Mouse (Mus musculus) hematopoietic stem cell, adult 5-6 weeks (primary cell): ENCODE measurements around the gene Lsr. TPM values are rescaled to one million over a fixed set of nuclear protein-coding genes. Genes with fewer than 3 reads are reported as not detected.

Source experiments
- ATAC-seq, 2 experiments: fragments of 125-278 bp in 1 of 2; replicated peaks in 1 of 2; 2 replicates each; pipeline ENCODE4 v1.8.0; 2016 to 2017; ENCODE audit warnings: inconsistent platforms in 2 of 2, mild to moderate bottlenecking in 2 of 2, moderate number of reproducible peaks in 2 of 2, low read depth in 1 of 2, moderate TSS enrichment in 1 of 2; ENCODE audit not compliant: low FRiP score in 2 of 2, poor library complexity in 2 of 2, severe bottlenecking in 2 of 2, insufficient read depth in 1 of 2, low TSS enrichment in 1 of 2
- total RNA-seq: library from RNA; stranded (forward); fragments of 172-1452, 232-1000 nt; gene quantifications from 2 replicates; pipeline ENCODE4 v1.2.3, GENCODE M21; 2017

Gene Lsr
- total RNA-seq, 1 experiment from 2014 or later, result 1.2 TPM

DNA sequence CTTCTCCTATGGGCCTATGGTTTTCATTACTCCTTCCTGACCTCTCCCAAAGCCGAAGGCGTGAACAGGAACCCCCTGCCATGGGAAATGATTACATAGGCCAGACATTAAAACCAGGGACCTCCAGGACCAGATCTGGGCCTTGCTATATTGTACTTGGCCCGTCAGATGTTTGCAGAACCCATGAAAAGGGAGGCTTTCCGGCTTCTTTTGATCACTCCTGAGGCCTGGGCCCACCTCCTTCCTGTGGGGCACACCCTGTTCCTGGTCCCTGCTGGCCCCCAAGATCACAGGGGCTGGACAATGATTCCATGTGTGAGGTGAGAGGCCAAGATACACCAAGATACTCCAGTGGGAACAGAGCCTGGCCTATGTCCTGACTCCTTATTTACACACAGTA, 4.1 kb downstream of the Lsr start:
- ATAC-seq, result no peak

DNA sequence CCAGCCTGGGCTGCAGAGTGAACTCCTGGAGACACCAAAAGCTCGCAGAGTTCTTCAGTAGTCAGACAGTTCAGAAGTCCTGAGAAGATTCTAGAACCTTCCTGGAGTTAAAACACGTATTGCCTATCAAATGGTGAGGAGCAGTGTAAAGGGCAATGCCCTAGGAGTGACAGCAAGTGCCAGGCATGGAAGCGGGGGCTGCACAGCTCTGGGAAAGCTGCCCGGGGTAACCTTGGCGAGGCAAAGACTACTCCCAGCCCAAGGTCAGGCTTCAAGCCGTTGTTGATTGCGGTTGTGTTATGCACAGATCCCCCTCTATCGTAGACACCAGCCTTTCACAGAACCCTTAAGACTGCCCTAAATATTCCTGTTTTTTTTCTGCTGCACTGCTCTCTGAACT, 4.7 kb downstream of the Lsr start:
- ATAC-seq, result no peak

DNA sequence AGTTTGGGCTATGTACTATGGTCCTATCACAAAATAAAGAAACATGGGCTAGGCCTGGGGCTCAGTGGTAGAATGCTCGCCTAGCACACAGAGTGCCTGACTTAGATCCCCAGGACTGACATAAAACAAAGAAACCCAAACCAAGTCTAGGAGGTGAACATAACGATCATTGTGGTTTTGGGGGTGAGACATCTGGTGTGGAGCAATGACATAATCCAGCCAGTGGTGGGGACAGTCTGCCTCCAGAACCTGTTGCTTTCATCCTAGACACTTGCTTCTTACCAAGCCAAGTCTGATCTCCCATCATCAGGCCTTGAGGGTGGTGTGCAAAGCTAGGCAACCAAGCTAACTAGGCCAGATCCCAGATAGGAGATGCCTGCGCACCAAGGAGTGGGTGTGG, 6.6 kb downstream of the Lsr start:
- peak; percentile 29 to 44; a peak in 1 of 4 replicates for ATAC-seq

DNA sequence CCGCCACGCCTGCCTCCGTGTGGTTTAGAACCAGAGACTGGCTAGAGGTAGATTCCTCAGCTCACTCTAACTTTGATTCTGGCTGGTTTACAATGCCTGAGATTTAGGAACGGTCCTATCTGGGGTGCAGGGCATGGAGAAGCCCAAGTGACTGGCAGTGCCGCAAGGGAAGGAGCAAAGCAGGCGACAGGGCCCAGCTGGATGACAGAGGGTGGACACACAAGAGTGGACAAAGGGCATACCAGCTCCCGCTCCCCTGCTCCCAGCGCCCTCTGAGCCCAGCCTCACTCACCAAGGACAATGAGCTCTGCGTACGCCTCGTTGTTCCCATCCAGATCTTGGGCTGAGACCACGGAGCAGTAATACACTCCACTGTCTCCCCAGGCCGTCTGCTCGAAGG, 7.6 kb downstream of the Lsr start:
- ATAC-seq, result no peak

DNA sequence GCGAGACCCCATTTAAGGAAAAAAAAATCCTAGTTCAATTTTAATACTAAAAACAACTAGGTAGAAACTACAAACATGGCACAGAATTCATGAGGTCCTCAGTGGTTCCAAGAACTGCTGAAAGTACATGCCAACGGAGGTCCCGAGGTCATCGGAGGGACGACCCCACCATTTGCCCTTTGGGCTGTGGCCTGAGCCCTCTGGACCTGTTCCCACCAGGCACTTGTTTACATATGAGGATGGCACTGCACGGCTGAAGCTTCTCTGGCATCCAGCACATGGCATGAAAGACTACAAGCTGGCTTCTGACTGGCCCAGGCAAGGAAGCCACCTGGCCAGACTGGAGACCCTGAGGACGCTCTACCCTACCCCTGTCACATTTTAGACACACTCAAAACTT, 8.9 kb downstream of the Lsr start:
- ATAC-seq, result no peak

DNA sequence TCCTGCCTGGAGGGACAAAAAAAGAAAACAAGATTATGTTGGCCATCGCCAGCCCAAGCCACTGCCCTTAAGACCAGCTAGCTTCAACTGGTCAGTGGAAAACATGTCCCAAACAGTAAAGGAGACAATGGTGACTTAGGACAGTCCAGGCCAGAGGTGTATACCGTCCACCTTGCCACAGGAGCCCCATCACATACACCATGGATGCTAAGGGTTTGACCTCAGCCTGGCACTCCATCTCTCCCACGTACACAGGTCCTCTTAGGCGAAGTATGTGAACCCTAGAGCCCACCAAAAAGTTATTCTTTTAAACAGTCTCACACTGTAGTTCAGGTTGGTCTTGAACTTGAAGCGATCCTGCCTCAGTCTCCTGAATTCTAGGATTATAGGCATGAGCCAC, 10.4 kb downstream of the Lsr start:
- no peak for ATAC-seq

DNA sequence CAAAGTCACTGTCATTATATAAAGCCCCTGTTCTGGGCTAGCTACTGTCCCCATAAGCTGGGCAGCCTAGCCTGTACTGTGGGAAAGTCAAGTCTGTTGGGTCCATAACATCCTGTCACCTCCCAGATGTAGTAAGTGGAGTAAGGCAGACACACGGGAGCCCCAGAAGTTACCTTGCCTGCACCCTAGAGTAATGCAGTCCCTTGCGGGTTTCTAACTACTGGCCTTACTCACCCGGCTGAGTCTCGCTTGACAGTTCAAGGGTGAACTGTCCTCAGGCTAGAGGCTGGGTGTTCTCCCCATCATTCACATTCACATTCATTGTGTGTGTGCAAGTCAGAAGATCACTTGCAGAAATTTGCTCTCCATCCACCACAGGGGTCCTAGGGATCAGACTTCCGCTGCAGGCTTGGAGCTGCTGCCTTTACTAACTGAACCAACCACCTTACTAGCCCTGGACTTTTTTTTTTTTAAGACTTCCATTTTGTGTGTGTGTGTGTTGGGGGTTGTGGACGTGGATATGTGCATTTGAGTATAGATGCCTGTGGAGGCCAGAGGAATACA, 13.4 kb downstream of the Lsr start:
- no peak for ATAC-seq

DNA sequence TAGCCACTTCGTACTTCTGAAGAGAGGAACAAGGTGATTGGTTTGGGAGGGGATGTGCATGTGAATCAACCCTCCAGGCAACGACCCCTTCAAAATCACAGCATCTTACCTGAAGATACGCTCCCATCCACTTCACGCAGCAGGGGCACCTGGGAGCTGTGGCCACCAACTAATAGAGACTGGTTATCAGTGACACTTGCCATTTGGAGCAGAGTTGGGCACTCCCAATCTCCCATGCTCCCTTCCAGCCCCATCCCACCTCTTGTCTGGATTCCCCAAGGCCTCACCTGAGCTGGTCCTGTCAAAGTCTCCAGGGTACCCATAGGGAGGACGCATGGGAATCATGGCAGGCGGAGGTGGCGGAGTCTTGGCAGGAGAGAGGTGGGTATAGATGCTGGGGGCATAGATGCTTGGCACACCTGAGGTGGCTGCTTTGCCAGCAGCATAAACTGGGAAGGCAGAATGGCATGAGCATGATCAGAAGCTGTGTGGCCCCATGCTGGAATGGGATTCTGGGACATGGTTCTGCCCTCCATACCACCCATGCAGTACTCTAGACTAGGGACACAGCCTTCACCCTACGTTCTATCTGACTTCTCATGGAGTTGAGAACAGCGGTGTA, 14.3 kb downstream of the Lsr start:
- no peak for ATAC-seq

DNA sequence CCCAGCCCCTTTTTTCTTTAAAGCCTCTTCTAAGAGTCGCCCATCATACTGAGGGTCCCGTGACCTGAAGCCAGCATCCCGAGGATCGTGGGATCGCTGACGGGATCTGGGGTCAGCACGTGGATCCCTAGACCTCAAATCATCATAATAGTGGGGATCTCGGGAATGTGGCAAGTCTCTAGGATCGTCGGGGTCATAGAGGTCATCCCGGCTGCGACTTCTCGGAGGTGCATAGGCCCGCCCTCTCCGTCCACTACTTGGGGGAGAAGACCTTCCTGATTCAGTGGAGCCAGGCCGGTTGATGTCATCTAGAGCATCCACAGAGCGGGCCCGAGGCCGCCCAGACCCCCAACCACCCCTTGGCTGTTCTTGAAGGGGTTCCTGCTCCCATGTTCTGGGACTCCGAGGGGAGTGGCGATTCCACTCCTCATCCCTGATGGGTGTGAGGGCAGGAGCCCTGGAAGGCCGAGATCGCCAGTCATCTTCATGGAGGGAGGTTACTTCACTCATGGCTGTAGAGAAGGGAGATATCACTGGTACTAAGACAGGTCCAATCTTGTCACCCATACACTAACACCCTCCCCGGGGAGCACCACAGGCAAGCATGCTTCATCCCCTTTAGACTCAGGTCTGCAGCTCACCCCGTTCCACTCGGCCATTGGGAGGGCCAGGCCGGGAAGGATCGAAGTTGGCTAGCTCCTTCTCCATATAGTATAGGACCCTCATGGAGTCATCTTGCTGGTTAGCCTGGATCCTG, 15.0 kb downstream of the Lsr start:
- ATAC-seq, result no peak

DNA sequence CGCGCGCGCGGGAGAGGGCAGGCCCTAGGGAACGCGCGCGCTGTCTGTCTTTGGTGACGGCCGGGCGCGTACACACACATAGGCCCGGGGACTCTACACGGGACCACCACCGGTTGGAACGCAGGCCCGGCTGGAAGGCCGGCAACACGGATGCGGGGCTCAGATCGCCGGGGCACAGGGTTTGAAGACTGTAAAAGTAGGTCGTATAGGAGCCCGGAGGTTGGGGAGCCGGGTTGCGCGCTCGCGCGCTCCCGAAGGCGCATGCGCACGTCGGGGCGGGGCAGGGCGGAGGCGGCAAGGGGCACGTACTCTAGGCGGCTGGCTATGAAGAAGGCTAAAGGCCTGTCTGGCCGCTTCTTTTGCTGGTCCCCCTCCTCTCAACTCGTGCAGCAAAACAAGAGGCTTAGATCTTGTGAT, 15.9 kb downstream of the Lsr start:
- peak; percentile 30 to 54 for ATAC-seq

DNA sequence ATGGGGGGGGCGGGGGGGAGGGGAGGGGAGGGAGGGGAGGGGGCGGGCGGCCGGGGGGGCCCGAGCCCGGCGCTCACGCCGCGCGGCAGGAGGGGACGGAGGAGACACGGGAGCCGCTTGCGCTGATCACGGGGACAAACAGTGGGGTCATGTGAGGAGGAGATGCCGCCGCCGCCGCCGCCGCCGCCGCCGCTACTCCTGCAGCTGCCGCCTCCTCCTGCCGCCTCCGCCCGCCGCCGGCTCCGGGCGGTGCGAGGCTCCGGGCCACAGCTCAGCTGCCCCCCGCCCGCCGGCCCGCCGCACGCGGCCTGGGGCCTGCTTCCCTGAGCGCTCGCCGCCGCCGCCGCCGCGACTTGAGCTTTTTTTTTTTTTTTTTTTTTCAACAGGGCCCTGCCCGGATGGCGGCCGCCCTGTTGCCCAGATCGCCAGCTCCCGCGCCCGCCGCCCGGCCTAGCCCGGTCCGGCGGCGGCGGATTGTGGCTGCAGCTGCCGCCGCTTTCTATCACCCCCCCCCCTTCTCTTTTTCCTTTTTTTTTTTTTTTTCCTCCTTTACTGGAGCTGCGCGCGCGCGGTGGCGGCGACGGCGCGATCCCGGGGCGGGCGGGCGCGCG, 16.4 kb downstream of the Lsr start, which contains the start of gene Usf2:
Gene Usf2 (minus strand): TSS at position 48 of the 611 bp plus-strand sequence.
- ATAC-seq, result peak; percentile 47 to 64; a peak in 3 of 4 replicates

DNA sequence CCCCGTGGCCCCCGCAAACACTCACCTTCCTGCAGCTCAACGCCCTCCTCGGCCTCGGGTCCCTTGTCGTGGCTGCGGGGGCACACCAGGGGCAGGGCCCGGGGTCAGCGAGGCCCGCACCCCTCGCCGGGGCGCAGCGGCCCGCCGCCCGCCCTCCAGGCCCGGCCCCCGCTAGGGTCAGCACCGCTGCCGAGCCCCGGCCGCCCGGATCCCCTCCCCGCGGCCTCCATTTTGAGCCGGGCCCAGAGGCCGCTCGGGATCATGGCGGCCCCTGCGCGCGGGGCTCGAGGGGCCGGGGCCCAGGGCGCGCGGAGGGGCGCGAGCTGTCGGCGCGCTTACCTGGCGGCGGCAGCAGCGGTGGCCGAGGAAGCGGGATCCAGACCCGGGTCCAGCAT, 16.9 kb downstream of the Lsr start:
- ATAC-seq, result no peak

DNA sequence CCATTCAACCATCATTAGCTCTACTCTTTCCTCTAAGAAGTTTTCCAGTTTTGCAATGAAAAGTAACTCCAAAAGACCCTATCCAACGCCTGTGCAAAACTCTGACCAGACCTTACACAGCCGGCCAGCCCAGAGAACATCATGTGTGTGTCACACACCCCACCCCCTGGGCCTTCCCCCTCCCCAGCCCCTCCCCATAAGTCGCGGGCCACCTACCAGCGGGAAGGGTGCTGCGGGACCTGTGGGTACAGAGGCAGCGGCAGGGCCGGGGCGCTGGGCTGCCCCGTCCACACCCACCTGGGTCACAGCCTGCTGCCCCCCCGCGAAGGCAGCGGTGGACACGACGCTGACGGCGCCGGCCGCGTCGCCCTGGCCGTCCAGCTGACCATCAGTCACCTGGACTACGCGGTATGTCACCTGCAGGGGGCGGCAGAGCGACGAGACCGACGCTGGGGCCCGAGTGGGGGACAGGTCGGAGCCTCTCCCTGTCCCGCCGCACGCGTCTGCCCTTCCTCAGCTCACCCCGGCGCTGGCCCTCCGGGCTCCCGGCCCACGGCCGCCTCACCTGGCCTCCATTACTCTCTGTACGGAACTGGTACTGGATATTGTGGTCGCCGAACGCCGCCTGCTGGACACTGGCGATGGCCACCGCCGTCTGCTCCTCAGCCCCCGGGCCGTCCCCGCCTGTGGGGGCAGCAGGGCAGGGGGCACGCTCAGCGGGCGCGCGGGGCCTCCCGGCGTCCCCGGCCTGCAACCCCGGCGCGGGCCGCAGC, 17.5 kb downstream of the Lsr start:
- peak; percentile 63 to 66 for ATAC-seq

DNA sequence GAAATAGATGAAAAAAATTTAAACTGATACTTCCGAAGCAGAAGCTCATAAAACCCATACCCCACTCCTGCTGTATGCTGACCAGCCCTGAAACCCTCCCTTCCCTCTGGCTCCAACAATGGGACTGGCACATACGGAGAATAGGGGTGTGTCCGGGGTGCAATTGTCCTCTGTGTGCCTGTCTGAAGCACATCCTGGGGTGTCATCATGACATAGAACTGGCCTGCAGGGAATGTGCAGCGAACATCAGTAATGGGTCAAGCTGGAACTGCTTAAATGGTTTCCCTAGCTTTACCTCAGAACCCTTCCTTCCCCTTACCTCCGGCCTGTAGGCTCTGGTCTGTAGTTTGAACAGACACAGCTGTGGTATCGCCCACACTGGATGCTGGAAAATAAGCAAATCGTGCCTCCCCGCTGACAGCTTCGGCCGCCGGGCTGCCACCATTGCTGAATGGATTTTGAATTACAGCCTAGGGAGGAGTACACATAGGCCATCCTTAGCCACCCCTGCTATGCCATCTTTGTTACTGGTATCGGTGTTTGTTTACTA, 18.2 kb downstream of the Lsr start:
- ATAC-seq, result no peak

DNA sequence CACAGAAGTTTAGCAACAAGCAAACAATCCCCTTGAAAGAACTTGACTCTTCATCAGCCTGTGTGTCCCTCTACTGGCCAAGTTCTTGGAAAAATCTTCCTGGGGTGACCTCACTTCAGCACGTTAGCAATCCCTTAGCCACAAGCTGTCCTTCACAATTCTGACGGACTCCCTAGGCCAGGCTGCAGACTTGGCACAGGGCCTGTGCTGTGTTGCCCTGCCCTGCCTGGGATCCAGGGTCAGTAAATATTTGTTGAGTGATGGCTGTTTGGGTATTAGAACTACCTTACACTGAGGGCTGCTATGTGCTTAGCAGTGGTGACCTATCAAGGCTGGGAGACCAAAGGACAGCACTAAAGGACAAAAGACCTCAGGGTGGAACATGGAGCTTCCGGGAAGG, 19.2 kb downstream of the Lsr start:
- no peak for ATAC-seq

DNA sequence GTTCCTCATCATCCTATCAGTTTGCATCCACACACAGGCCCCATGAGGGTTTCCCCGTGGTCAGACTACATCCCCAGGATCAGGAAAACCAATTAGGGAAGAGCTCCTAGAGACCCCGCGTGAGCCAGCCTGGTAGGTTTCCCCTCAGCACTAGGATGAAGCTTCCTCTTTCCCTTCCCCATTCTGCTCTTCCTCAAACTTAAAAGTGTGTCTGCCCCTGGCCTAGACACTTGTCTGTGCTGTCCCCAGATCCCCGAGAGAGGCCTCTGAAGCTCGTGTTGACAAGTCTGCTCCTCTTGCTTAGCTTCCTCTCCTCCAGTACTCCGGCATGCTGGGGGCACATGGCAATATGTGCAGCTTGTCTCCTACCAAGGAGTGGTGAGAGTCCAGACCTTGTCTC, 19.8 kb downstream of the Lsr start:
- no peak; a peak in 1 of 4 replicates for ATAC-seq

DNA sequence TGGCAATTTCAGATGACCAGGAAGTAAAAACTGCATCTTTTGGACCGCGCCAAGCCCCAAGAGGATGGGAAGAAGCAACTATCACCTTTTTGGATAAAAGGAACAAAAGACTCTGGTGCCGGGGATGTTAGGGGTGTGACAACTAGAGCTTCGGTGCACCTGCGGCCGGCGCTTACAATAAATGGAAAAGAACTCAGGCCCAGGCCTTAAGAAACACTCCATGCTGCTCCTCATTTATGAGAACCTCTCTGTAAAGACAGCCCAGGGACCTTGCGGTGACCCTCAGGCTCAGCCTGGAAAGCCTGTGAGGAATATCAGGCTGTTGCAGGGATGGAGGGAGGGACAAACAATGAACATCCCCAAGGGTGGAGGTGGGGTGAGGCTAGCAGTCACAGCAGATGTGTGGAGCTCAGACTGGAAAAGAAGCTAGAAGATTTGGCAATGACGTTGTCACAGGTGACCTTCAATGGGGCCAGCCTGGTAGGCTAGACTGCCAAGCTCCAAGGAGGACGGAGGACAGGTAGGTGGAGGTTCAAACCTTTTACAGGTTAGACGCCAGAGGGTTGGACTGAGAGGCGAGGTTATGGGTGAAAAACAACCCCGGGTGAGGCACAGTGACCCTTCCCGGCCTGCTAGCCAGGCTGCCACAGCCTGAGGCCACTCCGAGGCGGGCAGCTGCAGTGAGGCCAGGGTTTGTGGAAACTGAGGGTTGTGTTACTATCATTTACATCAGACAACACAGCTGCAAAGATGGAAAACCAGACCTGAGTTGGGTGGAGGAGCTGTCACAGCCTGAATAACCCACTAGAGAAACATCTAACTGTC, 20.6 kb downstream of the Lsr start:
- ATAC-seq, result no peak
